Mouse (Mus musculus) retina, postnatal 7 days (tissue): ENCODE results near the gene Orc5.
"Not testable (repeated sequence)": the region's sequence is repeated elsewhere in the genome, so short reads cannot be mapped to it uniquely, and the experiment has no call there.

Experiments used
- DNase-seq: peaks from one replicate; pipeline ENCODE4 v3.0.0-alpha.2; 2012; ENCODE audit warnings: low read depth, low spot score

The Orc5 gene

DNA sequence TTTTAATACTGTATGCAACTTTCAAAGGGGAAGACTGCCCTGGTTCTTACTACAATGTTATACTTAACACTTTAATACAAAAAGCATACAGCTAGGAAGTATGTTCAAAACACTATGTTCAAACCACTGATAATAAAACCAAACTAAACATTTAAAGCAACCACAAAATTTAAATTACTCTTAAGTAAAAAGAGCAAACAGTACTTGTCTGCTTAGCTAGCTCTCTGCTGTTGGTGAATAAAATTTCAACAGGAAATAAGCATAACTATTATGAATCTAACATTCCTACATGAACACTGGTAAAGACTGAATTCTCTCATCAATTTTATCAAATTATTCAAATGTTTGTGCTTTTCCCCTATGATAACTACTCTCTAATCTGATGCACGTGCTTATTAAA is 13.5 kb downstream of the Orc5 start:
- no peak for DNase-seq

DNA sequence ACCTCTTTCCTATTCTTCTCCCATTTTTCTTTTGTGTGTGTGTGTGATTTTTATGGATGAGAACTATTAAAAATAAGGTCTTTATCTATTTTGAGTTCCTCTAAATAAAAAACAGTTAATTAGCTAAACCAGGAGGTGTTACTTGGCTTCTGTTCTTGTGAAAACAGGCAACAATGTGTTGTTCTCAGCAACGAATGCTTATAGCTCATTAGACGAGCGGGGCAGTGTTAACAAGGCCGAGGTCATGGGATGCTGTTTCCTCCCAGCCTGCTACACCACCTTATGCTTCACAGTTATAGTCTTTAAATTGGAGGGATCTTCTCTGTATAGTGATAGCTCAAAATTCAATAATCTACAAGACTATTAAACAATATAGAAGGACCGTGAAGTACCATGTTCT is 17.7 kb downstream of the Orc5 start:
- no peak for DNase-seq

DNA sequence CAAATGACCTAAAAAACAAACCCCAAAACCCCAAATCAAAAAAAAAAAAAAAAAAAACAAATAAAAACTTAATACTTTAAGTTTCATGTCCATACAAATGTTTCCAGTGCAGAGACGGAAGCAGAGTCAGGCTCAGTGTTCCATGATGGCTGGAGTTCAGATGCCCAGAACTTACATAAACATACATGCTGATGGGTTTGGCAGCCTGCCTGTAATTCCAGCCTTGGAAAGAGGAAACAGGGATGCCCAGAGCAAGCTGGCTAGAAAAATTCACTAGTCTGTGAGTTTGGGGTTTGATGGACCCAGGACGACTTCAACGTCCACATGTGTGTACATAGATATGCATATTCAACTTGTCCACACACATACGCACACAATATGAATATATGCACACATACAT is 27.6 kb downstream of the Orc5 start:
- DNase-seq, result no peak

DNA sequence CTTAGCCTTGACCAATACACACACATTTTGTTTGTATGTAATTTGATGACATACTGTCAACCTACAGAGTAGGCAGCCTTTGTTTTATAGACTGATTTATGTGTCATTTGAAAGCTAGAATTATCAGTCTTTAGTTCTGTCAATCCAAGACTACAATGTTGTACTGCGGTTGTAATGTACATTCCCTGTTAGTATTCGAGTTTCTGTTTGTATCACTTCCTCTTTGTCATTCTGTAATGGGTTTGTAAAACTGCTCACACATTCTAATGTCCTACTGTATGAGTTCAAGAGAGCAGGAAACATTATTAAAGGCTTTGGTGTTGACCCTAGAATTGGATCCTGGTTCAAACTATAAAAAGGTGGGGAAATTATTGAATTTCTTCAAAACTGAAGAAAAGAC is 30.5 kb downstream of the Orc5 start:
- no peak for DNase-seq

DNA sequence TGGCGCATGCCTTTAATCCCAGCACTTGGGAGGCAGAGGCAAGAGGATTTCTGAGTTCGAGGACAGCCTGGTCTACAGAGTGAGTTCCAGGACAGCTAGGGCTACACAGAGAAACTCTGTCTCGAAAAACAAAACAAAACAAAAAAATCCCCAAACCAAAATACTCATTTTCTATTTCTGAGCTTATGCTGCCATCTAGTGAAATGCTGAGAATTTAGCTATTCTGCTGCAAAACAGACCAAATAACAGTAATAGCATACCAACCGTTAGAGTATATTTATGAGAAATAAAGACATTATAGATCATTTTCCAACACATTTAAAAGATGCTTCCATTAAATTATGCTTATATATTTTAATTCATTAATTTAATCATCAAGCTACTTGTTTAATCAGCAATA is 34.5 kb downstream of the Orc5 start:
- DNase-seq, result not testable (repeated sequence)

DNA sequence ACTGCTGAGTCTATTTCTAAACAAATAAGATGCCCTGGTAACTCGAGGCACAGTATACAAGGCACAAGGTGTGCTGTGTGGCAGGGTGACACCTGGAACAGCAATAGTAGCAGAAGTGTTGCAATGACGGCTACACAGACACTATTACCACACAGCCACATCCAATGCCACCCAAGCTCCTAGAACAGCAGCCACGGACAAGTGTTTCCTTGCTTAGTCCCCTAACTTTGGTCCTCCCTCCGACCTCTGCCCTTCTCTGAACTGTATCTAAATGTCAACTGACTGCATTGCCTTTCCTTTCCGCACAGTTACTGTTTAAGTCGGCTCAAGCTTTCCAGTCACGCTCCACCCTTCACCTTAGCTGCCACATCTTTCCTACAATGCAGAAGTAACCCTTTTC is 36.0 kb downstream of the Orc5 start:
- DNase-seq, result not testable (repeated sequence)

DNA sequence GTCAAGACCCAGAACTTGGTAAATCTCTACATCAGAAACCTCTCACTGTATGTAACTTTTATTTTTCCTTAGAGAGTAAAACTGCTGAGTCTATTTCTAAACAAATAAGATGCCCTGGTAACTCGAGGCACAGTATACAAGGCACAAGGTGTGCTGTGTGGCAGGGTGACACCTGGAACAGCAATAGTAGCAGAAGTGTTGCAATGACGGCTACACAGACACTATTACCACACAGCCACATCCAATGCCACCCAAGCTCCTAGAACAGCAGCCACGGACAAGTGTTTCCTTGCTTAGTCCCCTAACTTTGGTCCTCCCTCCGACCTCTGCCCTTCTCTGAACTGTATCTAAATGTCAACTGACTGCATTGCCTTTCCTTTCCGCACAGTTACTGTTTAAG is 37.6 kb downstream of the Orc5 start:
- DNase-seq, result not testable (repeated sequence)

DNA sequence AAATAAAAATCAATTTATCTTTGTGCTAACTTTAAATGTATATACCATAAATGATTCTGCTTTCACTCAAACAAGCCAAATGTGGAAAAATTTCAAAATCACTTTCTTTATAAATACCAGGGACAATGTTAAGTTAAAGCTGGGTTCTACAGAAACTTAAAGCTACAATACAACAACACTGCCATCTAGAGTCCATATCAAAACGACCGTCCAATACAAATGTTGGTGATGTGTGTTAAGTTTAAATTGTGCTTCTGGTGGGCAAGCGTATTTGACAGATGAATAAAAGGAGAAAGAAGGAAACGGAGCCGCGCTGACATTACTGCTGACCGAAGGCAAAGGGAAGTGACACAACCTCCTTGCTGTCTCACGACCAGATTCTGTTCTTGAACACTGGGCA is 38.4 kb downstream of the Orc5 start:
- peak; percentile 31 for DNase-seq

DNA sequence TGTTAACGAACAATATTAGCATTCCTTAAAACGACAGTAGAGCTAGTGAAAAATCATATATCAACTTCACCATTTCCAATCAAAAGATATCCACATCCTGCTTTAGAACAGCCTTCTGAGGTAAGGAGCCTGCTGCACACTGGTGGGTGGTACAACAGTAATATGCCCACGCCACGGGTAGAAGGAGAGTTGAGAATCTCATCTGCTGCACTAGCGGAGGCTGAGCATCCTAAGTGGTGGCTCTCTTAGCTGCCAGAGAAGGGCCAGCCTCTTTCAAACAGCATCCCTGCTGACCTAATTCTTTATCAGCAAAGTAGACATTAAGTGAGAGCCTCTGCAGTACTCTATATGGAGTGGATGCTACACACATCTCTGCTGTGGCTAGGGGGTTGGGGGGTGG is 41.7 kb downstream of the Orc5 start:
- no peak for DNase-seq

DNA sequence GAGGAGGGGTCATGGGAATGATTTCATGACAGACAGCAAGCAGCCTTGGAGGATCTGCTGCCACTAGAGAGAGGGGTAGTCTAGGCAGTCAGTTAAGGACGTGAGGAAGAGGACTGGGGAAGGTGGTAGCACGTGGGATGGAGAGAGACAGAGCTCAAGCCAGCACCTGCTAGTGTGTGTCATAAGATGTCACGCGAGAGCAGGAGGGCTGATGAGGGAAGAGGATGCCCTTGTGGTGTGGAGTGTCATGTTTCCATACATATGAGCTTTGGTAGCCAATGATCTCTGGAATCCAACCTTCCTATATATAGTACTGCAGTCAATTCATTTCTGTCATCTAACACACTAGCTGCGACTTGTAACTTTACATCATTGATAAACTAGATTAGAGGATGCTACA is 50.8 kb downstream of the Orc5 start:
- DNase-seq, result no peak

DNA sequence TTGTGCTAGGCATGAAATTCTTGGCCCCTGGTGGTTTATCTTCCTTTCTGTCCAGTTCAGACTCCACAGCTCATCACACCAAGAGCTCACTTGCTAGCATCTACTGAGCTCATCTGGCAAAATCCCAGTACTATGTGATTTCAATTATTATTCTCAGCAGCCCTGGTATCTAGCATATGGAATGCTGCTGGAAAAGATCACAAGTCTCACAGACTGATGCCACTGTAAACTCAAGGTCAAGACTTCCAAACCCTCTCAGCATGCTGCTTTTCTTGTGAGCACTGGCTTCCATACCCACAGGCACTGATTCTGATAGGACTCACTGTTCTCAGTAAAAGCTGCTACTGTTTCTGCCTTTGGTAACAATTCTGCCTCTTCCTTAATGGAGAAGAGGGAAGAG is 59.1 kb downstream of the Orc5 start:
- DNase-seq, result no peak

DNA sequence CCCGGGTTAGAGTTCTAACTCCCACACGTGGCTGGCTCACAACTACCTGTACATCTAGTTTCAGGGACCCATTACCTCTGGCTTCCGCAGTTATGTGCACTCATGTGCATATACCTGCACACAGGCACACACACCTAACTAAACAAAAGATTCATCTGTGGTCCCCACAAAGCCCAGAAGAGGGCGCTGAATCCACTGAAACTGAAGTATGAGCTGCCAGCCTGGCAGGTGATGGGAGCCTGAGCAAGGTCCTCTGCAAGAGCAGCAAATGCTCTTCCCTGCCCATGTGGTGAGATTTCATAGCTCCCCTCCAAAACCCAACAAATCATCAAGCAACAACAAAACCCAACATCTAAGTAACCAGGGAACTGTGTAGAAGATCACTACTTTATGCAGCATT is 61.1 kb downstream of the Orc5 start:
- no peak for DNase-seq

DNA sequence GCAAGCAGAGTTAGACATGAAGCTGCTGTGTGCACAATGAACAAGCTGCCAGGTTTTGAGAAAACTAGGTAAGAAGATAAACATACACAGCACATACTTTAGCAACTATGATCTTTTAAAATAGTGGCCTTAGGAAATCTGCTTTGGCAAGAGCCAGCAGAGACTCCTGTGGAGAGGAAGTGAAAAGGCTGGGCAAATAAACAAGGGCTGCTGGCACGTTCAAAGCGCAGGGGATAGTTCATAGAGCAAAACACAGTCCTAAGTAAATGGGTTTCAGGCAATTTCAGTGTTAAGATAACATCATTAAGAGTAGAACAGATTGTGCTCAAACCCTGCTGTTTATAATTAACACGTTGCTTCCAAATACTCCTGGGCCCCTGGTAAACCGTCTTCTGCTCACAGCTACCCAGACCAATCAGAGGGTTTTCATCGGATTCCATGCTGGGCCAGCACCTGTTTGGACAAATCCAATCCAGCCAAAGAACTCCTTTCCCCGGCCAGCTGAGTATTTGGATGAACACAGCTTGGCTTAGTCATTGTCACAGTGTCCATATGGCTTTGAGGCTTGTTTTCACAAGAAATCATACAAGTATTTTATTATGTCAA is 63.5 kb downstream of the Orc5 start:
- DNase-seq, result no peak

DNA sequence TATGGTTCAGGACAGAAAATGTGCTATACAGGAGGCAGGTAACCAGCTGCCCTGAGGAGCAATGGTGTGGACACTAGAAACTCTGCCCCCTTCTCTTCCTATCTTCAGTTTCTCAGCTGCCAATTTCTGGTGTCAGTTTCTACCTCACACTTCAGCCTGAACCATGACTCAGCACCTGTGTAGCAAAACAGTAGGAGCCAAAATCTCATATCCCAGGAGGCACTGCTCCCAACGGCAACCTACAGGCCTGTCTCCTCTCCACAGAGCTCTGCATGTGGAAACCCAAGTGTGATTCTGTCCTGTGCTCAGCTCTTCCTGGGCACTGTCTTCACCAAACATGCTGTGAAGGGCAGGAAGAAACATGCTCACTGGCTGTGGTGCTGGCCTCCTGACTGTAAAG is 64.5 kb downstream of the Orc5 start:
- no peak for DNase-seq

DNA sequence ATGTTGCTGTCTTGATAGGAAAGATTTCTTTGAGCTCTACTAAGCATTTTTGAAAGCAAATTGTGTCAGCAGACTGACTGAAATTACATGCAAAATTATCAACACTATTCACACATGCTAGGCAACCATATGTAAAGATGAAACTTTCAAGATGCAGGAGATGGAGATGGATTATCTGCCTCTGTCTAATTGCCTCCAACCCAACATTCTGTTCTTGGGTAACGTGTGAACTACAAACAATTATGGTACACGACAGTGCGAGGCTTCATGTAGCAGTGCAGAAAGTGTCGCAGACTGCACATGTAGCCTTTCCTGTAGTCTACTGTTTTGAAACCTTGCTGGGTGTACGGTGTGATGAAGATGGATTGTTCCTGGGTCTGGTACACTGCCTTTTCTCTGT is 67.7 kb downstream of the Orc5 start:
- DNase-seq, result no peak

DNA sequence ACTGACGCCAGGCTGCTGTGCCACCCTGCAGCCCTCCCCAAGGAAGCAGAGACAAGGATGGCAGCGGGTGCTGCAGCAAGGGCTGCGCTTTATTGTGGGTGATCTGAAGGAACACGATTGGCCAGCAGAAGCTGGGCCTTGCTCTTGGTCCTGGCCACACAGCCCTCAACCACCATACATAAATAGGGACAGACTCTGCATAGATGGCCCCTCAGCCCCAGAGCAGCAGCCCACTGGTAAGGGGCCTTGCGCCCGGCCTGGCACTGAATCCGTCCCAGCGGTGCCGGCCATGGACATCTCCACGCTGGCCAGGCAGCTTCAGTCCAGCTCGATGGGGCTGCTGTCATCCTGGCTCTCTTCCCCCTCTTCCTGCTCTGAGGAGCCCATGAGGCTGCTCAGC is 77.8 kb downstream of the Orc5 start:
- not testable (repeated sequence) for DNase-seq

DNA sequence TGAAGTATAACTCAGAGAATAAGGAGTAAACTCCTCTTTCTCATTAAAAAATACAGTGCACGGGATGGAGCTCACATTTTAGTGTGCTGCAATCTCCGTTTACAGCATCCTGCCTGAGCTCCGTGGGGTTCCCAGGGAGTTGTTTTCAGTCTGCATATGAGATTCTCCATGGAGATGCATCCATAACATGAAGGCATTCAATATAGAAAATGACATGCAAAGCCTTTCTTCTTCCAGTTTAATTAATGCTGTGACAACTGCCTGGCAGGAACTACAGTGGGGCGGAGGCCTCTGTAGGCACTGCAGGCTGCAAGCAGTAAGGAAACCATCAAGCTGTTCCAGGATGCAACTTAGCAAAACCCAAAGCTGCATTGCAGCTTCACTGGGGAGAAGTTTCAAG is 79.0 kb downstream of the Orc5 start:
- no peak for DNase-seq

DNA sequence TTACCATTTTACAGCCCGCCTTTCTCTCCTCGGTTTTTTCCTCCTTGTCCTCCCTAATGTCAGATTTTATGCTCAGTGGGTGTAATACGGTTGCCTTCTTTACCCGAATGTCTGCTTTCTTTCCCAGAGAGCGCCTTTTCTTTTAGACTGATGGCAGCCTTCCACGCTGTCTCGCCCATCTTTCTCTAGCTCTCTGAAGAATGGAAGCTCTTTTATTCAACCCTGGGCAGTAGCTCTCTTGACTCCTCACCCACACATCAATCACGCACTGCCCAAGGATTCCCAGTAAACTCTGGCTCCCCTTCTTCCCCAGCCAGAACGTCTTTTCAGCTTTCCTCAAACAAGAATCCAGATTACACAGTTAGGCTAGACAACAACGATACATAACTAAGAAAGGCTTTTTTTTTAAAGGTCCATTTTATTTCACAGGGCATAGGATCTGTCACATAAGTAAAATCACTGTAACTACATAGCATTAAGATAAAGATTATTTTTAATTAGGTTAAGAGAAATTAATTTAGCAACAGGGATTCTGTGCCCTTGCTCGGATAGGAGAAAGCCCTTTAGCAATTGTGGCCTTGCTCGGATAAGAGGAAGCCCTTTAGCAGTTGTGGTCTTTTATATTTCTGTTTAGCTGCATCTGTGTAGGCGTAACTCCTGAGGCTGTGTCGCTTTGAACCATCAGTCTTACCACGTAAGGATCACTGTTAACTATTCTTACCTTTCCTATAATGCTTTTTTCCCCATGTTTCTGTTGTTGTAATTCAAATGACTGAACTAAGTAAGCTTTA is 97.2 kb downstream of the Orc5 start:
- DNase-seq, result no peak

DNA sequence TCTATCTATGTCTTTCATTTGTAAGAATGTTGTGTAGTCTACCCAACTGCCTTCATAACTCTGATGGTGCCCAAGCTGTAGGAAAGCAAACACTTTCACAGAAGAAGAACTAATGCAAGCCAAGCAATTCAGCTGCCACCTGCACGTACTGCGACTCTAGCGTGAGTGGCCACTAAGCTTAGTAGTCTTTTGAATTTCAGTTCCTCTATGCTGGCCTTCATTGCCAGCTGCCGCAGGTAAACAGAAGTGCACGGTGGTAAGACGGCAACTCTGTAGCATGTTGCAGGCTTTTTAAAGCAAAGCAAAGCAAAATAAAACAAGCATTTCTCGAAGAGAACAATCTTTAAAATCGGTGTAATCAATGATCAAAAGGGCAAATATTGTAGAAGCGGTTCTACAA is 97.8 kb downstream of the Orc5 start:
- no peak for DNase-seq

DNA sequence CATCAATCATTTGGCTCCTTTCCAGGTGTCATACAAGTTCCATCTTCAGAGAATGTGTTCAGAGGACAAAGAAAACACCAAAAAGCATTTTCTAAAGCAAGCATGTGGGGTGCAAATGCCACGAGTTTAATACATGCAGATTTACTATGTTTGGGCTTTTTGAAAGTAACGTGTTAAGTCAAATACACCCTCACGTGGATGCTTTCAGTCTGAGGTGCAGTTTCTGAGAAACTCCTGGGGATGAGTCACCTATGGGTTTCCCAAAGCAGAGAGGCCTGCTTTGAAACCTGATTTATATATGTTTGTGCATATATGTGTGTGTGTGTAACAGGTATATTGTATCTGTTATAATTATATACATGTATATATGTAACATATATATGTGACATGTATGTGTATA is 98.5 kb downstream of the Orc5 start:
- DNase-seq, result no peak

DNA sequence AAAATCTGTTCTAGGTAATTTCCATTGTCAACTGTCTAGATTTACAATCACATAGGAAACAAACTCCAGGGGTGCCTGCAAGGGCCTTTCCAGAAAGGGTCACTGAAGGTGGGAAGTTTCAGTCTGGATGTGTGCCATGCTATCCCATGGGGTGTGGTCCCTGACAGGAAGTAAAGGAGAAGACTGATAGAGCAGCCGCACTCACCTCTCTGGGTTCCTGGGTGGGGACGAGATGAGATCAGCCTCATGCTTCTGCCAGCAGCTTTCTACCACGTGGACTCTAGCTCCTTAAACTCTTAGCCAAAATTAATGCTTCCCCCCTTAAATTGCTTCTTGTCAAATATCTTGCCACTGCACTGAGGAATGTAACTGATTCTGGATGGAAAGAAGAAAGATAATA is 100.7 kb downstream of the Orc5 start:
- no peak for DNase-seq
